ENCODE assay signal across 15 mouse cellular contexts in the genomic region with DNA sequence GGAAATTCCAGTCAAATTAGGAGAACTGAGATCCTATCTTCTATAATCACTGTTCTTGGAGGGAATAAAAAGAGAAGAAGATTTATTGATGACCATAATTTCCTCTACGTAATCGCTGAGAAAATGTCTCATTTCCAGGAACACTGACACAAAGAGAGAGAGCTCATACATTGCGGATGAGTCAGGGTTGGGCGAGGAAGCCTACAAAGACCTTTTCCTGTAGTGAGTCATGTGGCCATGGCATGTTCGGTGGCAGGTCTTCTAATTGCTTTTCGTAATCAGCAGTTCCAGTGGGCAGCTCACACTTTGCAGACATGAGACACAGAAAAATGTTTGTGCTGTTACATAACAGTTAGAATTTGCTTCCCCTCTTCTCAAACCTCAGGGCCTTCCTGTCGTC.
DNase-seq lines count a peak whose midpoint lies in the region; ATAC-seq lines count a peak whose summit lies in the region.
"Had no signal": no experiment of that assay in that cellular context is flagged by ENCODE, and none has a peak within 500 bp of the region (broad histone marks: within the 10 kb centered on the region; RNA-seq: fewer than 3 reads in every experiment).

No protein-coding gene starts in this region.

- peak; percentile 78 to 84; a peak in 3 of 4 replicates for ATAC-seq in hematopoietic stem cell, adult 5-6 weeks (replicated peaks in 1 of 2; ENCODE audit: insufficient read depth in 1 of 2, low FRiP score in 2 of 2, low TSS enrichment in 1 of 2, low read depth in 1 of 2, poor library complexity in 2 of 2, severe bottlenecking in 2 of 2)
- ATAC-seq in frontal cortex, adult (ENCODE audit: low TSS enrichment): no peak
- ATAC-seq: forebrain, embryonic 15.5 days; hindbrain, postnatal 0 days; intestine, postnatal 0 days had no signal

- DNase-seq in 3134 (ENCODE audit: extremely low read depth, insufficient read length, low spot score): peak; percentile 33
- DNase-seq in 416B (ENCODE audit: low read depth): peak; percentile 89
- peak; percentile 25 for DNase-seq in adrenal gland, postnatal 14 days
- DNase-seq in thymus, postnatal 36 days: no peak
- DNase-seq in spleen, adult 18-20 months: no peak
- DNase-seq: cerebellum, adult 9-10 months; heart, adult 18-20 months; liver, embryonic 13.5 days; midbrain, embryonic 14.5 days; thymus, adult 2 months had no signal

Comparison
In these comparisons a context has a peak if more than half of its experiments do, and no peak if none do; other contexts are left out.
1. DNase-seq: peak in 3134 (single experiment), 416B (single experiment) and adrenal gland, postnatal 14 days (single experiment); none in thymus, postnatal 36 days (0 of 2) and spleen, adult 18-20 months (0 of 2).